Mouse (Mus musculus): Measurements from ENCODE around the gene Gm42715. TPM values are rescaled to one million over a fixed set of nuclear protein-coding genes. Genes with fewer than 3 reads are reported as not detected.

Gm42715 gene
- total RNA-seq, 2 experiments from 2014 or later: 4.7 to 5.2 TPM

Small RNA genes lying within 50 kb of the gene (microRNA-seq; reads per million reads assigned to microRNA genes)
- gene Gm47278 (ENCODE audit: borderline replicate concordance in 2 of 2) (0 reads per million in 2 experiments), gene Mir7060 (ENCODE audit: borderline replicate concordance in 2 of 2) (0 reads per million in 2 experiments)

Other genes with a start within 250 kb of the Gm42715 start
- gene Sephs2, start 245.5 kb upstream of the Gm42715 start, total RNA-seq (2021): 10 to 100 TPM; 28.6 to 30.7 TPM
- gene Itgal, start 223.3 kb upstream of the Gm42715 start, total RNA-seq (2021): under 1 TPM; 0.26 to 0.40 TPM
- gene Zfp768, start 174.0 kb upstream of the Gm42715 start, total RNA-seq (2021): 10 to 100 TPM; 27.0 to 28.4 TPM
- gene Zfp747, start 143.5 kb upstream of the Gm42715 start, total RNA-seq (2021): 1 to 10 TPM; 2.9 to 3.0 TPM
- gene 9130019O22Rik, start 132.4 kb upstream of the Gm42715 start, total RNA-seq (2021): 1 to 10 TPM; 1.5 TPM
- 1 to 10 TPM; 1.7 to 1.8 TPM for gene E430018J23Rik, start 126.0 kb upstream of the Gm42715 start, total RNA-seq (2021)
- gene Zfp764, start 112.8 kb upstream of the Gm42715 start, total RNA-seq (2021): 1 to 10 TPM; 1.7 TPM
- gene Zfp688, start 97.5 kb upstream of the Gm42715 start, total RNA-seq (2021): 1 to 10 TPM; 2.0 to 2.7 TPM
- 1 to 10 TPM in 1 of 2 experiments, under 1 TPM in 1; 0.67 to 1.0 TPM for gene Zfp689, start 70.4 kb upstream of the Gm42715 start, total RNA-seq (2021)
- 10 to 100 TPM; 17.3 to 17.7 TPM for gene Prr14, start 60.0 kb upstream of the Gm42715 start, total RNA-seq (2021)
- 10 to 100 TPM; 15.8 to 16.8 TPM for gene Fbrs, start 40.4 kb upstream of the Gm42715 start, total RNA-seq (2021)
- 10 to 100 TPM; 46.1 to 47.6 TPM for gene Srcap, start 7.6 kb upstream of the Gm42715 start, total RNA-seq (2021)
- gene Tmem265, start 41.8 kb downstream of the Gm42715 start, total RNA-seq (2021): not detected
- 1 to 10 TPM; 8.2 to 9.4 TPM for gene Phkg2, start 53.8 kb downstream of the Gm42715 start, total RNA-seq (2021)
- 1 to 10 TPM; 2.1 to 4.5 TPM for gene Ccdc189, start 69.0 kb downstream of the Gm42715 start, total RNA-seq (2021)
- gene Rnf40, start 69.2 kb downstream of the Gm42715 start, total RNA-seq (2021): 10 to 100 TPM; 29.4 to 30.0 TPM
- 1 to 10 TPM; 8.4 to 9.4 TPM for gene Zfp629, start 96.2 kb downstream of the Gm42715 start, total RNA-seq (2021)
- gene Bcl7c, start 189.3 kb downstream of the Gm42715 start, total RNA-seq (2021): 10 to 100 TPM; 41.2 to 41.7 TPM
- gene Ctf1, start 193.2 kb downstream of the Gm42715 start, total RNA-seq (2021): 10 to 100 TPM; 13.8 to 15.1 TPM
- gene Ctf2, start 212.6 kb downstream of the Gm42715 start, total RNA-seq (2021): not detected
- gene Fbxl19, start 225.0 kb downstream of the Gm42715 start, total RNA-seq (2021): 1 to 10 TPM; 1.9 to 2.4 TPM

All from gastrocnemius, postnatal 25 days (tissue).